Mouse (Mus musculus) MEL (cell line): ENCODE measurements around the gene Xrn1. TPM values are rescaled to one million over a fixed set of nuclear protein-coding genes. Genes with fewer than 3 reads are reported as not detected.

ENCODE experiments used
- DNase-seq: peaks from one replicate; pipeline ENCODE4 v3.0.0; 2011; ENCODE audit warnings: low read depth, low spot score
- H3K27ac ChIP-seq: 2 replicates; pipeline ENCODE4 v1.5.1; 2012; ENCODE audit warnings: low read depth, mild to moderate bottlenecking, control low read depth, low read length, moderate library complexity; ENCODE audit not compliant: control insufficient read depth
- H3K27me3 ChIP-seq, 2 experiments: fragments of 150-350 bp in 1 of 2; sonication (generic) in 1 of 2; 2 replicates each; pipeline ENCODE4 v1.6.1; 2012; ENCODE audit warnings: low read length in 2 of 2, mild to moderate bottlenecking in 2 of 2, improper control_type of control experiment in 1 of 2, moderate library complexity in 1 of 2; ENCODE audit not compliant: insufficient read depth in 2 of 2, control insufficient read depth in 1 of 2
- H3K36me3 ChIP-seq, 2 experiments: 2 replicates each; pipeline ENCODE4 v1.6.1; 2012 to 2014; ENCODE audit warnings: low read length in 2 of 2, improper control_type of control experiment in 1 of 2, inconsistent platforms in 1 of 2, mild to moderate bottlenecking in 1 of 2; ENCODE audit not compliant: insufficient read depth in 2 of 2, control insufficient read depth in 1 of 2
- H3K4me1 ChIP-seq, 2 experiments: fragments of 150-350 bp in 1 of 2; sonication (generic) in 1 of 2; 2 replicates each; pipeline ENCODE4 v1.6.1; 2012; ENCODE audit warnings: low read length in 2 of 2, improper control_type of control experiment in 1 of 2, mild to moderate bottlenecking in 1 of 2; ENCODE audit not compliant: insufficient read depth in 2 of 2, control insufficient read depth in 1 of 2
- H3K4me3 ChIP-seq, 2 experiments: fragments of 150-350 bp in 1 of 2; sonication (generic) in 1 of 2; 2 replicates each; pipeline ENCODE4 v1.5.1; 2012; ENCODE audit warnings: low read depth in 2 of 2, low read length in 2 of 2, mild to moderate bottlenecking in 2 of 2, moderate library complexity in 2 of 2, control low read depth in 1 of 2, improper control_type of control experiment in 1 of 2; ENCODE audit not compliant: control insufficient read depth in 1 of 2, insufficient read depth in 1 of 2
- H3K79me2 ChIP-seq: 2 replicates; pipeline ENCODE4 v1.6.1; 2012; ENCODE audit warnings: mild to moderate bottlenecking, low read length, moderate library complexity; ENCODE audit not compliant: control insufficient read depth, poor library complexity, insufficient read depth
- H3K9ac ChIP-seq: 2 replicates; pipeline ENCODE4 v1.6.1; 2012; ENCODE audit warnings: low read depth, mild to moderate bottlenecking, control low read depth, low read length, moderate library complexity; ENCODE audit not compliant: control insufficient read depth, poor library complexity, severe bottlenecking
- H3K9me3 ChIP-seq: fragments of 150-350 bp; sonication (generic); replicated peaks from 2 replicates; pipeline ENCODE4 v1.6.1; 2012; ENCODE audit warnings: mild to moderate bottlenecking, low read length, improper control_type of control experiment, moderate library complexity; ENCODE audit not compliant: insufficient read depth
- CTCF ChIP-seq, 3 experiments: IDR thresholded peaks in 2 of 3; conservative IDR thresholded peaks in 1 of 3; 2 replicates each; pipeline ENCODE4 v1.5.1; 2011 to 2012; ENCODE audit warnings: low read length in 3 of 3, low read depth in 2 of 3, mild to moderate bottlenecking in 2 of 3, improper control_type of control experiment in 1 of 3, inconsistent platforms in 1 of 3, mixed read lengths in 1 of 3, moderate library complexity in 1 of 3; ENCODE audit not compliant: control insufficient read depth in 1 of 3, insufficient read depth in 1 of 3, poor library complexity in 1 of 3, severe bottlenecking in 1 of 3
- E2F4 ChIP-seq: IDR thresholded peaks from 2 replicates; pipeline ENCODE4 v1.6.1; 2011; ENCODE audit warnings: low read depth, low read length, improper control_type of control experiment, borderline replicate concordance
- ELF1 ChIP-seq: IDR thresholded peaks from 2 replicates; pipeline ENCODE4 v1.6.1; 2014; ENCODE audit warnings: low read depth, mild to moderate bottlenecking, inconsistent platforms, low read length, improper control_type of control experiment, moderate library complexity
- EP300 ChIP-seq, 2 experiments: IDR thresholded peaks; 2 replicates each; pipeline ENCODE4 v1.6.1; 2011; ENCODE audit warnings: improper control_type of control experiment in 2 of 2, low read length in 2 of 2, low read depth in 1 of 2, mild to moderate bottlenecking in 1 of 2
- ETS1 ChIP-seq: IDR thresholded peaks from 2 replicates; pipeline ENCODE4 v1.6.1; 2012; ENCODE audit warnings: low read depth, mild to moderate bottlenecking, inconsistent platforms, low read length, improper control_type of control experiment, moderate library complexity
- GABPA ChIP-seq: IDR thresholded peaks from 2 replicates; pipeline ENCODE4 v1.6.1; 2012; ENCODE audit warnings: low read depth, mild to moderate bottlenecking, inconsistent platforms, low read length, improper control_type of control experiment, moderate library complexity
- GATA1 ChIP-seq: IDR thresholded peaks from 2 replicates; pipeline ENCODE4 v1.6.1; 2011; ENCODE audit warnings: low read depth, low read length, improper control_type of control experiment
- JUND ChIP-seq: IDR thresholded peaks from 2 replicates; pipeline ENCODE4 v1.6.1; 2011; ENCODE audit warnings: low read depth, mild to moderate bottlenecking, improper control_type of control experiment, low read length
- KAT2A ChIP-seq: conservative IDR thresholded peaks from 2 replicates; pipeline ENCODE4 v1.6.1; 2012; ENCODE audit warnings: low read depth, low read length, improper control_type of control experiment, inconsistent platforms
- MAFK ChIP-seq: IDR thresholded peaks from 2 replicates; pipeline ENCODE4 v1.6.1; 2011; ENCODE audit warnings: low read depth, mild to moderate bottlenecking, low read length, improper control_type of control experiment, borderline replicate concordance
- MXI1 ChIP-seq: IDR thresholded peaks from 2 replicates; pipeline ENCODE4 v1.6.1; 2011; ENCODE audit warnings: mild to moderate bottlenecking, low read depth, low read length, improper control_type of control experiment
- MYB ChIP-seq: IDR thresholded peaks from 2 replicates; pipeline ENCODE4 v1.6.1; 2011; ENCODE audit warnings: mild to moderate bottlenecking, low read depth, low read length, improper control_type of control experiment
- NELFE ChIP-seq: IDR thresholded peaks from 2 replicates; pipeline ENCODE4 v1.6.1; 2011; ENCODE audit warnings: low read depth, low read length, improper control_type of control experiment
- POLR2A ChIP-seq, 2 experiments: IDR thresholded peaks; 2 replicates each; pipeline ENCODE4 v1.6.1; 2011 to 2012; ENCODE audit warnings: low read length in 2 of 2, mild to moderate bottlenecking in 2 of 2, control low read depth in 1 of 2, improper control_type of control experiment in 1 of 2, low read depth in 1 of 2, moderate library complexity in 1 of 2; ENCODE audit not compliant: control insufficient read depth in 1 of 2, insufficient read depth in 1 of 2, poor library complexity in 1 of 2
- RAD21 ChIP-seq: IDR thresholded peaks from 2 replicates; pipeline ENCODE4 v1.6.1; 2011; ENCODE audit warnings: mild to moderate bottlenecking, low read depth, low read length, improper control_type of control experiment
- TCF12 ChIP-seq: IDR thresholded peaks from 2 replicates; pipeline ENCODE4 v1.6.1; 2014; ENCODE audit warnings: low read depth, mild to moderate bottlenecking, inconsistent platforms, low read length, improper control_type of control experiment, moderate library complexity
- UBTF ChIP-seq: IDR thresholded peaks from 2 replicates; pipeline ENCODE4 v1.6.1; 2012; ENCODE audit warnings: low read depth, mild to moderate bottlenecking, inconsistent platforms, low read length, improper control_type of control experiment, moderate library complexity, borderline replicate concordance; ENCODE audit not compliant: insufficient read depth
- ZC3H11A ChIP-seq: IDR thresholded peaks from 2 replicates; pipeline ENCODE4 v1.6.1; 2012; ENCODE audit warnings: low read depth, mild to moderate bottlenecking, inconsistent platforms, low read length, improper control_type of control experiment
- ZNF384 ChIP-seq: IDR thresholded peaks from 2 replicates; pipeline ENCODE4 v1.6.1; 2012; ENCODE audit warnings: low read depth, mild to moderate bottlenecking, inconsistent platforms, low read length, improper control_type of control experiment
- polyA plus RNA-seq, 2 experiments: library from polyadenylated mRNA; stranded (reverse) in 1 of 2; unstranded in 1 of 2; fragments of >175 nt in 1 of 2; fragments of >200 nt in 1 of 2; gene quantifications; 2 replicates each; pipeline versions ENCODE4 v1.2.1 to v1.2.4; 2012; ENCODE audit warnings: low replicate concordance in 2 of 2, low read depth in 1 of 2; ENCODE audit not compliant: insufficient read length in 2 of 2, insufficient read depth in 1 of 2, missing spikeins in 1 of 2
- total RNA-seq: library from RNA; depleted of rRNA; stranded (reverse); fragments of 300-350 nt; gene quantifications from 2 replicates; pipeline ENCODE4 v1.2.3, GENCODE M21; 2012

Gene Xrn1
- total and polyA plus RNA-seq, 3 experiments, result 7.6 to 8.3 TPM; not detected in 1

GRCm38 (mm10) chr9:96035371-96036086 lies 81.0 kb downstream of the Xrn1 start:
- Histone ChIP-seq H3K27me3 (no peaks in the 10 kb centered on the region), H3K9ac (no peak overlapping the region), H3K36me3 (peaks cover 6 to 17% of the 10 kb centered on the region in 2 experiments), H3K27ac (no peak overlapping the region), H3K4me1 (peaks cover 5 to 6% of the 10 kb centered on the region in 2 experiments; a peak in 3 of 4 replicates), H3K4me3 (no peak overlapping the region), H3K79me2 (no peaks in the 10 kb centered on the region), H3K9me3 (no peaks in the 10 kb centered on the region)
- DNase-seq, result no peak
- no peak for TF ChIP-seq RAD21
- TF ChIP-seq KAT2A, result no peak
- TF ChIP-seq JUND, result no peak
- no peak for TF ChIP-seq ZNF384
- no peak for TF ChIP-seq MXI1
- no peak for TF ChIP-seq E2F4
- no peak for TF ChIP-seq ETS1
- no peak for TF ChIP-seq ZC3H11A
- no peak for TF ChIP-seq CTCF (IDR thresholded peaks at IDR 0.05 in 2 of 3, conservative IDR thresholded peaks at IDR 0.05 in 1 of 3; ENCODE audit: control insufficient read depth in 1 of 3, insufficient read depth in 1 of 3, low read depth in 2 of 3, low read length in 3 of 3, poor library complexity in 1 of 3, severe bottlenecking in 1 of 3)
- no peak for TF ChIP-seq TCF12
- no peak for TF ChIP-seq ELF1
- TF ChIP-seq POLR2A (IDR thresholded peaks at IDR 0.05; ENCODE audit: control insufficient read depth in 1 of 2, insufficient read depth in 1 of 2, low read depth in 1 of 2, low read length in 2 of 2, poor library complexity in 1 of 2), result no peak
- TF ChIP-seq GABPA, result no peak
- TF ChIP-seq, all 39 proteins: peak for 0

GRCm38 (mm10) chr9:96044214-96044613 lies 89.7 kb downstream of the Xrn1 start:
- H3K36me3 ChIP-seq, result peaks cover 0 to 25% of the 10 kb centered on the region in 2 experiments; a peak in 2 of 4 replicates

More at GRCm38 (mm10) chr9:96044214-96044613, 89.7 kb downstream of the Xrn1 start:
- Histone ChIP-seq H3K4me3 (no peak overlapping the region), H3K9me3 (no peaks in the 10 kb centered on the region), H3K27me3 (no peaks in the 10 kb centered on the region), H3K27ac (no peak overlapping the region), H3K79me2 (no peaks in the 10 kb centered on the region), H3K4me1 (no peaks in the 10 kb centered on the region), H3K9ac (no peak overlapping the region)
- DNase-seq, result no peak
- TF ChIP-seq GATA1 (no peak), EP300 (IDR thresholded peaks at IDR 0.05; ENCODE audit: low read depth in 1 of 2, low read length in 2 of 2) (no peak), NELFE (no peak), UBTF (no peak), MAFK (no peak), MYB (no peak)
